Mouse (Mus musculus): ENCODE data around the gene Ciao2a. TPM values are rescaled to one million over a fixed set of nuclear protein-coding genes. Genes with fewer than 3 reads are reported as not detected.

Ciao2a gene
- total RNA-seq, 2 experiments from 2014 or later, result 28.7 to 33.7 TPM

DNA sequence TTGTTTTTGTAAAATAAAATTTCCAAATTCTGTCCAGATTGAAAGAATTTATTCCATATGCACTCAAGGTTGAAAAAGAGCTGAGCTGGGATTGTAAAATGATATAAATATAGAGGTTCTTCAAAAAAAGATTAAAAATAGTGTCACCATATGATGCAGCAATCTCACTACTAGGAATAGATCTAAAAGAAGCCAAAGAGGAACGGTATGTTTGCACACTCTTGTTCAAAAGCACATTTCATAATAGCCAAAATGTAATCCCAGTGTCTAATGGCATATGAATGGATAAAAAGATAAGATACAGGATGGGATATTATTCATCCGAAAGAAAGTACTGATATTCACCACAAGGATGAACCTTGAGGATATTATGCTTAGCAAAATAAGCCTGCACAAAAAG, 6.9 kb upstream of the Ciao2a start:
- no peak for DNase-seq (ENCODE audit: low spot score in 2 of 2)

DNA sequence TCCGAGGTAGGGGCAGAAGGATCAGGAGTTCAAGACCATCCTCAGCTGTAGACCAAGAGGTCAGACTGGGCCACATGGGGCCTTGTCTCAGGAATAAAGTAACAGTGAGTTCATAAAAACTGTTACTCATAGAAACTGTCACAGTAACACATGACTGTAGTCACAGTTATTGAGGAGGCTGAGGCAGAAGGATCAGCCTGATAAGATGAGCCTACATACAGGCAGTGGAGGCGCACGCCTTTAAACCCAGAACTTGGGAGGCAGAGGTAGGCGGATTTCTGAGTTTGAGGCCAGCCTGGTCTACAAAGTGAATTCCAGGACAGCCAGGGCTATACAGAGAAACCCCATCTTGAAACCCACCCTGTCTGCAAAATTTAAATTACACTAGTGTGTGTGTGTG, 6.3 kb upstream of the Ciao2a start:
- no peak for DNase-seq (ENCODE audit: low spot score in 2 of 2)

DNA sequence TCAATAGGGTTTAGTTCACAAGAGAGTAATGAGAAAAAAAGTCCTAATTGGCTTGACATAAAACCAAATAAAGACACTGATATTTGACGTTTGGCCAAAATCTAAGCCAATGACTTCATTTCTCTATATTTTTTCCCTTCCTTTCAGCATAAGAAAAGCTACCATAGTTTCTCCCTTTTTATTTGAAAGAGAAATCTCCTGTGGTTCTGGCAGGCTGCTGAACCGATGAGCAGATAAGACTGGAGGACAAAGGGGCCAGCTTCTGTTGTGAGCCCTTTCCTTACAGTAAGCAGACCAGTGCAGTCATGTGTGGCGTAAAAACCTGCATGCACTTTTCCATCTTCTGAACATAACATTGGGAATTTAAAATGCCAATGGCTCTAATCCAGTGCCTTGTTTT, 5.5 kb upstream of the Ciao2a start:
- DNase-seq (ENCODE audit: low spot score in 2 of 2), result no peak

DNA sequence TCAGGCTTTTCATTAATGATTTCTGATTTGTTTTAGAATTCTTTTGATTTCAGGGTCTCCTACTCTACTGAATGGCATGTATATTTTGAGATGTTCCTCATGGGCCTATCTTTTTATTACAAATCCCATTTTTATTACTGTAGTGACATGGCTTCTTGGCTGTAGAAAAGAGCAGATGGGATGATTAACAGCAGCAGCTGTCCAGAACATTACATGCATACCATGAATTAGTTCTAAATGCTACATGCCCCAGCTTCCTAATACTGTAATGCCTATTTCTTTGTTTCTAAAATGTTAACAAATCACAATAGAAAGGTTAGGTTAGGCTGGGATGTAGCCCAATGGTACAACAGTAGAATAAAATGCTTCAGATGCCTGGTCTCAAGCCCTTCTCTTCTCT, 5.0 kb upstream of the Ciao2a start:
- no peak for DNase-seq (ENCODE audit: low spot score in 2 of 2)

DNA sequence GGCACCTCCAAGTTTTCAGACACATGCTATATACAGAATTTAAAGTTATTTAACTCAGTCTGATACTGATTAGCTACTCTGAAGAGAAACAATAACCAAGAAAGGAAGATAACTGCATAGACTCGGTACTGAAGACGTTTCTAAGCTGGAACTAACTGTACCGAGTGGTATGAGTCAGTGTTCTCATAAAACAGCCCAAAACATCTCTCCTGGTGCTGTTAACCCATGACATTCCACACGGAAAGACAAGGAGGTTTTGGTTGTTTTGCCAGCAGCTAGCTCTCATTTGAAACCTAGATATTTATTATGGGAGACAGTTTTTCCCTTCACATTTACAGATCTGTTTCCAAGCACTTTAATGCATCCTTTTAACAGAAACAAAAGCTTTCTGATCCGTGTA, 2.8 kb upstream of the Ciao2a start:
- DNase-seq (ENCODE audit: low spot score in 2 of 2), result no peak

DNA sequence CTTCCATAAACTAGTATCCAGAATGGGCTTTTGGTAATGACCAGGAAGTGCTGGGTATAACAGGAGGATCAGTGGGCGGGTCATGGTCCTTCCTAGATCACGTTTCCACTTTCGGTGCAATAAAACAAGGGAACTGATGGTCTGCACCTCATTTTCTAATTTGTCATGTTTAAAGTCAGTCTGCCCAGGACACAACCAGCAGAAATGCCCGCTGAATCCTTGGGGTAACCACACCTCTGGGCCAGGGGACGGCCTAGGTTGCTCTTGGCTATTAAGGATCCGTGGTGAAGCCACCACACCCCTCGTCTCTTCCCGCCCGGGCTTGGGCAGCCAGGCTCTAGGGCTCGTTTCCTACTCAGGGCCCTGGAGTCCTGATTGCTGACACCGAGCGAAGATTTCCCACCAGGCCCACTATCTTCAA, 2.3 kb upstream of the Ciao2a start:
- no peak for DNase-seq (ENCODE audit: low spot score in 2 of 2)

DNA sequence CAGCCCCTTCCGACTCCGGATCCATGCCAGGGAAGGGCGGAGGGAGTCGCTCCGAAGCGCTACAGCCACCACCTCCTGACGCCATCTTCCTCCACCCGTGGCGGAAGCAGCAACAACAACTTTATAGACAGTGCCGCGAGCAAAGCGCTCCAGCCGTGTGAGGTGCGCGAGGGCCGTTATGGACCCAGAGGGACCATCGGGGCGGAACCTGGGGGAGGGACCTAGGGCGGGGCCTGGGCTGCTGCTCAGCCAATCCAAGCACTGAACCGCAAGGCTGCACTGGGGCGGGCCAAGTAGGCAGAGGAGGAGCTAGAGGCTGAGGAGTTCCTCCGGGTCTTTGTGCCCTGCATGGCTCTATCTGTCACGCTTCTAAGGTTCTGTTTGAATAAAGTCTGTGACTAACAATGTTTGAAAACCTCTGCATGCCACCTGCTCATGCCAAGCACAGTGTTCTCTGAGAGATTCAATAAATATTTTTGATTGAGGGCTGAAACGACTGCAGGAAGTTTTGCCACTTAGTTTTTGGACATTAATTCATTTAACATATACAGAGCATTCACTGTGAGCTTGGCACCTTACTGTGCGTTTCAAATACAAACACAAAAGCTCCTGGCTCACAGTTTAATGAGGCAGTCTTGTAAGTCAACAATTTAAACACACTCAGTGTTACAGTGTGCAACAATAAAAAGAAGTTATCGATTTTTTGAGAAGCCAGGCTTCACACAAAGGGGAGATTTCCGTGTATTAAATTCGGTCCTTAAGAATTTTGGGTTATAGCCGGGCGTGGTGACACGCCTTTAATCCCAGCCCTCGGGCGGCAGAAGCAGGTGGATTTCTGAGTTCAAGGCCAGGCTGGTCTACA, 1.5 kb upstream of the Ciao2a start:
- peak; percentile 91 to 94 for DNase-seq (ENCODE audit: low spot score in 2 of 2)

DNA sequence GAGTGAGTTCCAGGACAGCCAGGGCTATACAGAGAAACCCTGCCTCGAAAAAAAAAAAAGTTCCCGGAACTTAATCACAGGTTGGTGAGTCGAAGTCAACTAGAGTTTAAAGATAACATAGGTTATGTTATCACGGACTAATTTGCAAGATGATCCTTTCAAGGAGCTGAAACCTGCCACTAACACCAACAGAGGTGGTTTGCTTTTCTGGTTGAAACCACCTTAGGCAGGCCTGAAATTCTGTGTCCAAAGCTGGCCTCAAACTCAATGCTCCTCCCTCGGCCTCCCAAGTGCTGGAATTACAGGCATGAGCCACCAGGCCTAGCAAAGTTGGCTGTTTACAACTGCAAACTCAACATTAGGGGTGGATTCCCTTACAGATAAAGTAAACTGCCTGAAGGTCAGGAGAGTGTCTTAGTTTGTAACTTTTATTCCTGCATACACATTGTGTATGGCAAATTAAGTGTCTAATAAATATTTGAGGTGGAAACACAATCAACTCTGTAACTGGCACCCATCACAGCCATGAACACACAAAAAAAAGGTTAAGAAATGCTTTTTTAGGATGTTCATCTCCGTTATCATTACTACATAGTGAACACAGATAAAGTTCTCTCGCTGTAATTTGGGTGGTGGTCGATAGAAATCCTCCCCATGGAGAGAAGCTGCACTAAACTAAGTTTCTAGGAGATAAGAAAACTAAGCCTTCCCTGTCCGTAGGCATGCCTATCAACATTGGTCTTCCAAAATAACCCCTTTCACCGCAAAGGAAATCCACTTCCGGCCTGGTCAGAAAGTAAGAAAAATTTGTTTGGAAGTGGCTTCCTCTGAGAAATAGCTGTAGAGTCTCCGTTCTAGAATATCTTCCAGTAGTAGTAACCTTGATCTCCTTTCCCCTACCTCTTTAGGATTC, 612 bp upstream of the Ciao2a start:
- DNase-seq (ENCODE audit: low spot score in 2 of 2), result no peak

DNA sequence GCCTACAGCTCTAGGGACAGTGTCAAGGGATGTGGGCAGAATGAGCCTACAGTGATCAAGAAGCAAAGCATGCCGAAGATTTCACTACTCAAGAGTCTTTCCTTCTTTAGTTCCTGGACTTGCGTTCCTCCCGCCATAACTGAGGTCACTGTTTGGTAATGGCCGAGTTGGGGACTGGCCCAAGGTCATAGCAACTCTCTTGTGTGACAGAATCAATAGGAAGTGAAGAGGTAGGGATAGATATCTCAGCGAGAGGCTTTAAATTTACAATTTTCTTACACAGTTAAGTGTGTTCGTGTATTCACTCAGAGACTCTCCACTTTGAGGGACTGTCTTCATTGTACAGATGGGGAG, 759 bp downstream of the Ciao2a start:
- no peak for DNase-seq (ENCODE audit: low spot score in 2 of 2)

DNA sequence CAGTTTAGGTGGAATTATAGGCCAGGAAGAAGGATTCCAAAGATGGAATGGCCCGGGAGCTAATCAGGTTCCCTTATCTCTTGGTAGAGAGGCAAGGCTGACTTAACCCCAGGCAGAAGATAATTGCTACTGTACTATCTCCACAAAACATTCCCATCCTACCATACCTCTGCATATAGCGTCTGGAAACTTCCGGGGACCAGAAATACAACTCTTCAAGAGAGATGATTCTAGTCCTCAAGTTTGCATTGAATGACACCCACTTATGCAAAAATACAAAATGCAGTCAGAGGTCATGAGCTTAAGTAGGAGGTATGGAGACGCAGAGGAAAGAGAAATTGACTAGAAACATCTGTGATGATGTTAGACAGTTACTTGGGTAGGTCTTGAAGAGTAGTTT, 1.5 kb downstream of the Ciao2a start:
- DNase-seq (ENCODE audit: low spot score in 2 of 2), result no peak

DNA sequence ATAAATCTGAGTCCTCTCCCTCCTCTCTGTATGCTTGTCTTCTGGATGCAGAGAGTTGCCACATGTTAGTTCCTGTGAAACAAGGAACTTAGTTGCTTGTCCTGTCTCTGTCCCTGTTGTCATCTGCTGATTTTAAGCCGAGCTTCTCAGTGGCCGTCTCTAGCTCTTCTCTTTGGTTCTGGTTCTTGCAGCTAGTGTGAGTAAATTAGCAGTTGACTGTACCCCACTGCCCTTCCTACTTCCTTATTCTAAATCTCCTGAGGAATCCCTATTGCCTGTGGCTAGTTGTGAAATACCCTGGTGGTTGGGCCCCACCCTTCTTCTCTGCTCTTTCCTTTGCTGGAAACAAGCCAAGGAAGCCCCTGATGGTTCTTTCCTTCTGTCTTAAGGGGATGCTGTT, 5.1 kb downstream of the Ciao2a start:
- DNase-seq (ENCODE audit: low spot score in 2 of 2), result no peak

DNA sequence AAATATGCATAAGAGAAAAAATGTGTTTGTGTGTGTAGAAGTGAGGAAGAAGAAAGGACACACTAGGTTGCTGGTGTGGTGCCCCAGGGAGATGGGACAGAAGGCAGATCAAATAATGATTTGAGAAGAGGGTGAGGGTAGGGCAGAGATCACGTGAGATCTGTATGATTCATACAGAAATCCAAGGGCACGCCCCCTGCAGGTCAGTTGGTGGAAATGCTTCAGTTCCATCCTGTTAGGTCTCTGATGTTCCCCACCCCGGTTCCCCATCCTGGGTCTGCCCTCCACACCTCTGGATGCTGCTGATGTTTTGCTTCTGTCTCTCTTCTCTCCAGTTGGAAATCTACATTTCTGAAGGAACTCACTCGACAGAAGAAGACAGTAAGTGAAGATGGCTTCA, 9.6 kb downstream of the Ciao2a start:
- DNase-seq (ENCODE audit: low spot score in 2 of 2), result no peak

DNA sequence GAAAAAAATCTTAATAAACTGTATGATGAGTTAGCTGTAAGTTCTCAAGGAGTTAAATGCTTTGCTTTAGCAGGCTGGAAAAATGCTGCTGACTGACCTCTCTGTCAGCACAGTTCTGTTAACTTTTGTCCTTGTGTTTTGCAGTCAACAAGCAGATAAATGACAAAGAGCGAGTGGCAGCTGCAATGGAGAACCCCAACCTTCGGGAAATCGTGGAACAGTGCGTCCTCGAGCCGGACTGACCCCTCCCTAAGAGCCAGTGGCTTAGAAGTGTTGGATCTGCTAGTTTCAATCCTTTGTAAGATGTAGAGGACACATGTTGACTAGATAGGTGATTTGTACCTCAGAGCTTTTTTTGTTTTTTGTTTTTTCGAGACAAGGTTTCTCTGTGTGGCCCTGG, 11.8 kb downstream of the Ciao2a start:
- DNase-seq (ENCODE audit: low spot score in 2 of 2), result no peak

DNA sequence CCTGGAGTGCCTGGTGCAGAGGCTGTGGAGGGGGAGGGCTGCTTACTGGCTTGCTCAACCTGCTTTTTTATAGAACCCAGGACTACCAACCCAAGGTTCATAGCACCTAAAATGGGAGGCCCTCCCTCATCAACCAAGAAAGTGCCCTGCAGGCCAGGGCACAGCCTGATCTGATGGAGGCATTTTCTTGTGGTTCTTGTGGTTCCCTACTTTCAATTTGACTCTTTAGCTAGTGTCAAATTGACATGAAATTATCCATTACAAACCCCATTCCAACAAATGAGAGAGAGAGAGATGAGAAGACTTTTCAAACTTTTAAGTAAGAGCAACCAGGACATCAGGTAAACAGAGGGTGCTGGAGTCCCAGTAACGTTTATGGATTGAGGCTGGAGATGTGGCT, 15.9 kb downstream of the Ciao2a start:
- no peak for DNase-seq (ENCODE audit: low spot score in 2 of 2)

DNA sequence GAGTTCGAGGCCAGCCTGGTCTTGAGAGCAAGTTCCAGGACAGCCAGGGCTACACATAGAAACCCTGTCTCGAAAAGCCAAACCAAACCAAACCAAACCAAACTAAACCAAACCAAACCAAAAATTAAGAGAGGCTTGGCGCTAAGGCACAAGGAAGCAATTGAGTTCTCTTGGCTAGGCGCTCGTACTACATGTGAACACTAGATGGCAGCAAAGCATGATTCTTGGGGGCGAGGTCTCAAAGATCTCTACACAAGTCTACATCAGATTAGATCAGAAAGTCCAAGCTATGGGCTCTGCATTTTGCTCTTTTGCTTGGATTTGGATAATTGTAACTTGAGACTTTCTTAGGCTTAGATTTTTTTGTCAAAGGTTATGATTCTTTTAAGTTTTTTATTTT, 17.8 kb downstream of the Ciao2a start:
- peak; percentile 73 to 83 for DNase-seq (ENCODE audit: low spot score in 2 of 2)

DNA sequence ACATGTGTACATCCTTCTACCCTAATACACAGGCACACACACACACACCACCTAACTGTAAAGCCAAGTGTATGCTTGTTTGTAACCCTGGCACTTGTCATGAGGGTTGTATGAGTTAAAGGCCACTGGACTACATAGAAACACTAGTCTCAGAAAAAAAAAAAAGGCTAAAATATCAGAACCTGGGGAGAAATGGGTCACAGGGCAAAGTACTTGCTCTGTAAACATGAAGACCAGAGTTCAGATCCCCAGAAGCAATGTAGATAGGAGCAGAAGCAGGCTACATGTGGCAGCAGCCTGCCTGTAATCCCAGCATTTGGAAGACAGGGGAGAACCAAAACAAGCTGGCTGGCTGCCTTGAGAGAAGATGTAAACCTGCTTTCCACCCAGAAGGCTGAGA, 19.7 kb downstream of the Ciao2a start:
- no peak for DNase-seq (ENCODE audit: low spot score in 2 of 2)

DNA sequence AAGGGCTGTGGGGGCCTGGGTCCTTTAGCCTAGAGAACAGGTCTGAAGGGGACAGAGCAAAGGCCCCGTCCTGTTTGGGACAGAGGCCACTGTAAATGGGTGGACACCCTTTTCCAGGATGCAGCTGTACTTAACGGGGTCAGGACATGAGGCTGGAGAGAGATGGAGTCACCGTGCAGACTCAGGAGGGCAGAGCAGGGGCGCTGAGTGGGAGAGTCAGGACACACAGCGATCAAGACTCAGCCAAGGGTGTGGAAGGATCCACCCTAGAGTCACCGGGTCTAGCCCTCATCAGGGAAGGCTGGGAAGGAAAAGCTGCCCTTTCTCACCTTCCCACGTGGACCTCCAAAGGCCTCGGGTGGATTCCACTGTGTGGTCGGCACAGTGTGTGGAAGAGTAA, 25.6 kb downstream of the Ciao2a start:
- no peak for DNase-seq (ENCODE audit: low spot score in 2 of 2)

DNA sequence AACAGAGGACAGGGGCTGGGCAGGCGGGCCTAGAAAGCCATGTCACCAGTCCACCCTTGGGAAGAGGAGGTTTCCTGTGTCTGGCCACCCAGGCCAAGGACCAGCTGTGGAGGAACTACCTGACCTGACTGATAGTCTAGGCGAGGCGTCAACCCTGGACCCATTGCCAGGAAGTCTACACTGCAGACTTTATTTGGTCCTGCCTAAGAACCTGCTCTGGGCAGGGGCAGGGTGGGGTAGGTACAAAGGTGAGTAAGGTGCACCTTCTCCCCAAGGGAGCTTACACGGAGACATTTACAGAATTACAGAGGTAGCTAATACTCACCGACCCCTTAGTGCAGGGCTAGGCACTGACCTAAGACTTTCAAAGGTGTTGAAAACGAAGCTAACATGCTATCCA, 27.2 kb downstream of the Ciao2a start:
- DNase-seq (ENCODE audit: low spot score in 2 of 2), result no peak

DNA sequence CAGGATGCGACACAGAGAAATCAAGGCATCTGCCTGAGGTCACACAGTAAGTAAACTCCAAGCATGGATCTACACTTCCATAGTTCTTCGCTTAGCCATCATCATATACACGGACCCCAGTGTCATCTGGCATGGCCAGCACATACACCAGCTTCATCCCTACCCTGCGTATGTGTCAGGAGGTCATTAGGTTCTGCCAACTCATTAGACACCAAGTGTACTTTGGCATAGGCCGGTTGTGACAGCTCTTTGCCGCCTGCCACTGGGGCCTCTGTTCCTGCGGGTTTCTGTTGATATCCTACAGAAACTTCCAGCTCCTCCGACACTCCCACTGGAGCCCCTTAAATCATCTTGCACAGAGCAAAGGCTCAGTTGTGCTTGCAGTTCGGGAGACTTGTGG, 27.6 kb downstream of the Ciao2a start:
- DNase-seq (ENCODE audit: low spot score in 2 of 2), result no peak

DNA sequence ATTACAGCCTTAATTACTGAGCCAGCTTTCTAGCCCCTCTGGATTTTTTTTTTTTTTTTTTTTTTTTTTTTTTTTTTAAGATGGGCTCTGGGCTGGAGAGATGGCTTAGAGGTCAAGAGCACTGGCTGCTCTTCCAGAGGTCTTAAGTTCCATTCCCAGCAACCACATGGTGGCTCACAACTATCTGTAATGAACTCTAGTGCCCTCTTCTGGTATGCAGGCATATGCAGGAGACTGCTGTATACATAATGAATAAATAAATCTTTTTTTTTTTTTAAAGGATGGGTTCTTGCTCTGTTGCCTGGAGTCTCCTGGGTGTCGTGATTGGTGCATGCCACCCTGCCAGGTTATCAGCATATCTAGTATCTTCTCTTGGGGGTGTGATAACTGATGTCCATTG, 29.1 kb downstream of the Ciao2a start:
- DNase-seq (ENCODE audit: low spot score in 2 of 2), result no peak

DNA sequence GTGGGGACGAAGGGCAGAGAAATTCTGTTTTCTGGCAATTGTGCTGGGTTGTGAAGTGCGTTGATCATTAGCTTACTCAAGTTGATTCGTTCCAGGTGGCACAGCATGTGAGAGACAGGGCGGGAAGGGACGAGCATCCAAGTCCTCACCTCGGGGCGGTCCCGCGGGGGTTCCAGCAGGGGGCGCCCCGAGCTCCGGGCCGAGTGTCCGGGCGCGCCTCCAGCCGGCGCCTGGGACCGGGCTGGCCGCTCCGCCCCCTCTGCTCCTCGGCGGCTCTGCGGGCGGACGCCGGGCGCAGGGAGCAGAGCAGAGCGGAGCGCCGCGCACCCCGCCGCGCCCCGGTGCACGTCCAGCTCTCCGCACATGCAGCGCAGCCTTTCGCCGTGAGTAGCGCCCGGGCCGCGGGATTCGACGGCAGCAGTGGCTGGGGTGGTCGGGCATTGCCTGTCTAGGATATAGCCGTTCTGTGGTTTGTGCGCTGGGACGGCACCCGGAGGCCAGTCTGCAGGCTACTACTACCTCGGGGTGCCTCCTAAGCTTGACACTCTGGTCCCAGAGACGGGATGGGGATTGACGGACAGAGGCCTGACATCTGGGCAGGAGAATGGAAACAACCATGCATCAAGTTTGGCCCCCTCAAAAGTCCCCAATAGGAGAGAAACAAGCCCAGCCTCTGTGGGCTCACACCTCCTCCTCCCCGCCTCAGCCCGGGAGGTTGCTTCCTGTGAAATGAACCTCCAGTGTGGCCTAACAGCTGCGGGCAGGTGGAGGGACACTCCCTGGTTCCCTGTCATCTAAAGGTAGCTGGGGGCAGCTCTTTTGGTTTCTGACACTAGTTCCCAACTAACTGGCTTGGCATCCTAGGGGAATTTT, 31.8 kb downstream of the Ciao2a start, which contains the start of gene Dapk2:
Dapk2 (plus strand) TSS at position 266 of the 873 bp plus-strand sequence.
- DNase-seq (ENCODE audit: low spot score in 2 of 2), result peak; percentile 57 to 61
